Mouse (Mus musculus) olfactory bulb, adult 2 months (tissue): Measurements from ENCODE around the gene 9230112D13Rik.

Experiments
- CTCF ChIP-seq: fragments of 200-500 bp; IDR thresholded peaks from 2 replicates; pipeline ENCODE4 v1.5.1; 2012; ENCODE audit warnings: low read depth, mild to moderate bottlenecking, low read length, moderate library complexity; ENCODE audit not compliant: insufficient read depth
- POLR2A ChIP-seq: fragments of 200-500 bp; IDR thresholded peaks from 2 replicates; pipeline ENCODE4 v1.6.1; 2012; ENCODE audit warnings: mild to moderate bottlenecking, low read depth, low read length, moderate library complexity; ENCODE audit not compliant: insufficient read depth

- TF ChIP-seq POLR2A (peak; percentile 86; the same call in 1 of the 2 replicates), CTCF (no peak)
Measured at GRCm38 (mm10) chr14:34502475-34503324, 19.9 kb downstream of the 9230112D13Rik start.
